Comparison of ENCODE assay signal across 9 mouse cellular contexts in the genomic region with DNA sequence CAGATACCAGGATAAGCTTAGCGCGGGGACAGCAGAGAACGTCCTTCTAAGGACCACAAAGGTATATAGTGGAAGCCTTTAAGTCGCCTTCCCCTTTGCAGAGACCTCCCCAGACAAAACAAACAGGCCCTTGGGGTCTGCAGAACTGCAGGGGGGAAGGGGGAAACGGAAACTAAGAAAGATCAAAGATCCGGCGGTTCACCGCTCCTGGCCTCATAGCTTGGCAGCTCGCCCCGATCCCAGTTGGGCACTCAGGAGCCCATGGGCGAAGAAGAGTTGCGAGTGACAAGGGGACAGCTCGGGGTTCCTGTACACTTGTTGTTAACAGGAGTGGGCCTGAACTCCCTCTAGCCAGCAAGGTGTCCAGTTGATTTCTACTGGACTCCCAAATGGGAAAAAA. TPM values are rescaled to one million over a fixed set of nuclear protein-coding genes. Genes with fewer than 3 reads are reported as not detected.
DNase-seq lines count a peak whose midpoint lies in the region; ATAC-seq lines count a peak whose summit lies in the region.
"Had no signal": no experiment of that assay in that cellular context is flagged by ENCODE, and none has a peak within 500 bp of the region (broad histone marks: within the 10 kb centered on the region; RNA-seq: fewer than 3 reads in every experiment).

No protein-coding gene starts in this region.

- 0 out of 2 replicates have a peak, but pooled peaks cover 8% of the 10 kb centered on the region for H3K27me3 ChIP-seq in kidney, embryonic 16.5 days (ENCODE audit: insufficient read depth, low read length)
- H3K27me3 ChIP-seq in forebrain, embryonic 14.5 days (replicated peaks; ENCODE audit: control insufficient read depth, insufficient read depth, low read length), result peaks cover 9% of the 10 kb centered on the region; the same call in 1 of the 2 replicates
- peaks cover 68% of the 10 kb centered on the region for H3K27me3 ChIP-seq in liver, embryonic 13.5 days

- no peak overlapping the region for H3K27ac ChIP-seq in kidney, embryonic 16.5 days (ENCODE audit: low read length)
- H3K27ac ChIP-seq in forebrain, embryonic 14.5 days (ENCODE audit: low read depth, low read length), result no peak overlapping the region
- H3K27ac ChIP-seq in liver, embryonic 13.5 days, result no peak overlapping the region
- H3K27ac ChIP-seq: liver, embryonic 14.5 days had no signal

- H3K4me3 ChIP-seq in kidney, embryonic 16.5 days (ENCODE audit: low read length), result peak overlapping the region; percentile 84; the same call in 1 of the 2 replicates
- peak overlapping the region; percentile 77; the same call in 1 of the 2 replicates for H3K4me3 ChIP-seq in forebrain, embryonic 14.5 days (ENCODE audit: low read depth, low read length)
- H3K4me3 ChIP-seq in liver, embryonic 13.5 days (replicated peaks), result no peak overlapping the region

- WGBS in kidney, embryonic 16.5 days, result 12% methylated on average over 13 of the region's 13 CpGs
- 17% methylated on average over 13 of the region's 13 CpGs for WGBS in forebrain, embryonic 14.5 days
- WGBS in liver, embryonic 13.5 days (ENCODE audit: insufficient replicate concordance), result 9% methylated on average over 13 of the region's 13 CpGs

- no peak for DNase-seq in kidney, adult 11 months
- peak; percentile 34 for DNase-seq in cerebellum, adult 8-10 months
- peak; percentile 35 for DNase-seq in forebrain, embryonic 14.5 days (ENCODE audit: low spot score)
- DNase-seq in liver, embryonic 13.5 days, result no peak
- DNase-seq in thymus, postnatal 10 days (ENCODE audit: low spot score in 2 of 2), result peak; percentile 24 to 25
- no peak for DNase-seq in urinary bladder, postnatal 4 days (ENCODE audit: low spot score in 2 of 2)
- DNase-seq in T-cell, adult 2 months (ENCODE audit: low spot score), result no peak

- peak overlapping the region; percentile 94 for H3K4me2 ChIP-seq in kidney, embryonic 16.5 days (replicated peaks; ENCODE audit: low read depth, low read length)
- H3K4me2 ChIP-seq in forebrain, embryonic 14.5 days (ENCODE audit: low read length), result peak overlapping the region; percentile 98
- H3K4me2 ChIP-seq in liver, embryonic 13.5 days, result peak overlapping the region; percentile 76; the same call in 1 of the 2 replicates

- no peak overlapping the region for H3K9ac ChIP-seq in kidney, embryonic 16.5 days (replicated peaks; ENCODE audit: low read length)
- H3K9ac ChIP-seq in forebrain, embryonic 14.5 days (ENCODE audit: low read length), result no peak overlapping the region
- H3K9ac ChIP-seq in liver, embryonic 13.5 days, result no peak overlapping the region
- H3K9ac ChIP-seq: liver, embryonic 14.5 days had no signal

- no peak for ATAC-seq in kidney, embryonic 16.5 days (ENCODE audit: low FRiP score, low TSS enrichment)
- no peak for ATAC-seq in forebrain, embryonic 14.5 days
- ATAC-seq in liver, embryonic 13.5 days (ENCODE audit: low read depth), result no peak

- no peaks in the 10 kb centered on the region for H3K36me3 ChIP-seq in kidney, embryonic 16.5 days (ENCODE audit: insufficient read depth, low read length)
- no peaks in the 10 kb centered on the region for H3K36me3 ChIP-seq in forebrain, embryonic 14.5 days (ENCODE audit: control insufficient read depth, insufficient read depth, low read length)
- H3K36me3 ChIP-seq in liver, embryonic 13.5 days, result no peaks in the 10 kb centered on the region

- peaks cover 4% of the 10 kb centered on the region; the same call in 1 of the 2 replicates for H3K9me3 ChIP-seq in kidney, embryonic 16.5 days (ENCODE audit: low read length)
- no peaks in the 10 kb centered on the region for H3K9me3 ChIP-seq in forebrain, embryonic 14.5 days (replicated peaks; ENCODE audit: control insufficient read depth, low read length)
- H3K9me3 ChIP-seq in liver, embryonic 13.5 days (replicated peaks), result no peaks in the 10 kb centered on the region

- peaks cover 41% of the 10 kb centered on the region for H3K4me1 ChIP-seq in kidney, embryonic 16.5 days (ENCODE audit: insufficient read depth, low read length)
- peaks cover 19% of the 10 kb centered on the region for H3K4me1 ChIP-seq in forebrain, embryonic 14.5 days (ENCODE audit: control insufficient read depth, insufficient read depth, low read length)
- peaks cover 17% of the 10 kb centered on the region for H3K4me1 ChIP-seq in liver, embryonic 13.5 days (replicated peaks)

RNA-seq across cellular contexts. Expression of a gene that starts 0.8 kb away (rescaled TPM):
- polyA plus RNA-seq in kidney, embryonic 16.5 days (2015; fragmentation: Nextera tagmentation; extraction: Ambion mirVana), result 66.5 and 66.9 TPM in 2 replicates
- polyA plus RNA-seq in forebrain, embryonic 14.5 days (2014; fragmentation: Nextera tagmentation; extraction: Ambion mirVana), result 35.2 and 40.0 TPM in 2 replicates
- polyA plus RNA-seq in liver, embryonic 13.5 days (2015; fragmentation: Nextera tagmentation; extraction: Ambion mirVana), result 1.9 and 2.2 TPM in 2 replicates

Comparison
In these comparisons a context has a peak if more than half of its experiments do, and no peak if none do; other contexts are left out.
1. DNase-seq: peak in cerebellum, adult 8-10 months (single experiment), forebrain, embryonic 14.5 days (single experiment) and thymus, postnatal 10 days (2 of 2); none in kidney, adult 11 months (single experiment), liver, embryonic 13.5 days (single experiment), urinary bladder, postnatal 4 days (0 of 2) and T-cell, adult 2 months (single experiment).
2. RNA of a gene that starts 0.8 kb away (polyA plus RNA-seq): 66.5 to 66.9 TPM in kidney, embryonic 16.5 days and 35.2 to 40.0 TPM in forebrain, embryonic 14.5 days; 1.9 to 2.2 TPM in liver, embryonic 13.5 days; every median in the first group is over 10 times any median in the second.
3. Peak in every context shown above with its lines, with median percentiles within 50 percentile points of each other: H3K4me2 ChIP-seq.